Mouse (Mus musculus) liver, adult 2 months (tissue): ENCODE data around the gene Wdr61. TPM values are rescaled to one million over a fixed set of nuclear protein-coding genes. Genes with fewer than 3 reads are reported as not detected.

Experiments used
- DNase-seq: peaks from one replicate; pipeline ENCODE4 v3.0.0-alpha.2; 2011; ENCODE audit warnings: low read depth, low spot score; ENCODE audit errors: extremely low read depth
- H3K27ac ChIP-seq: fragments of 200-500 bp; replicated peaks from 2 replicates; pipeline ENCODE4 v1.5.1; 2012; ENCODE audit warnings: low read depth, mild to moderate bottlenecking, control low read depth, inconsistent platforms, low read length; ENCODE audit not compliant: insufficient read depth
- H3K27me3 ChIP-seq: fragments of 200-500 bp; 2 replicates; pipeline ENCODE4 v1.6.1; 2012; ENCODE audit warnings: mild to moderate bottlenecking, moderate library complexity, low read length, inconsistent platforms; ENCODE audit not compliant: control insufficient read depth, insufficient read depth
- H3K36me3 ChIP-seq: fragments of 200-500 bp; 2 replicates; pipeline ENCODE4 v1.6.1; 2012; ENCODE audit warnings: low read length, inconsistent platforms; ENCODE audit not compliant: control insufficient read depth, insufficient read depth
- H3K4me1 ChIP-seq: fragments of 200-500 bp; 2 replicates; pipeline ENCODE4 v1.6.1; 2011; ENCODE audit warnings: low read length; ENCODE audit not compliant: control insufficient read depth, insufficient read depth
- H3K4me3 ChIP-seq: fragments of 200-500 bp; 2 replicates; pipeline ENCODE4 v1.5.1; 2011; ENCODE audit warnings: low read depth, mild to moderate bottlenecking, control low read depth, low read length, moderate library complexity; ENCODE audit not compliant: insufficient read depth
- H3K79me2 ChIP-seq: fragments of 200-500 bp; 2 replicates; pipeline ENCODE4 v1.6.1; 2012; ENCODE audit warnings: inconsistent platforms, mild to moderate bottlenecking, low read length, moderate library complexity; ENCODE audit not compliant: control insufficient read depth, insufficient read depth
- H3K9ac ChIP-seq: fragments of 200-500 bp; 2 replicates; pipeline ENCODE4 v1.6.1; 2012; ENCODE audit warnings: low read depth, mild to moderate bottlenecking, control low read depth, inconsistent platforms, low read length
- CTCF ChIP-seq: fragments of 200-500 bp; IDR thresholded peaks from 2 replicates; pipeline ENCODE4 v1.5.1; 2011; ENCODE audit warnings: low read depth, low read length, control low read depth
- POLR2A ChIP-seq: fragments of 200-500 bp; IDR thresholded peaks from 2 replicates; pipeline ENCODE4 v1.6.1; 2011; ENCODE audit warnings: low read length, control low read depth; ENCODE audit not compliant: insufficient read depth; ENCODE audit errors: extremely low read depth
- WGBS: fragments of 180-500 bp; shearing (Covaris S2); methylation state at CpG from one replicate; pipeline ENCODE4 v1.1.7; 2018; 5-methylcytosine and 5-hydroxymethylcytosine counted together
- polyA plus RNA-seq: library from polyadenylated mRNA; depleted of rRNA; stranded (reverse); fragments of >200 nt; gene quantifications from 2 replicates; pipeline ENCODE4 v1.2.3, GENCODE M21; 2012
- total RNA-seq: library from RNA; depleted of rRNA; stranded (reverse); fragments of >200 nt; gene quantifications from 2 replicates; pipeline ENCODE4 v1.2.3, GENCODE M21; 2014

The Wdr61 gene
- total and polyA plus RNA-seq, 2 experiments = 38.4 to 83.5 TPM

DNA sequence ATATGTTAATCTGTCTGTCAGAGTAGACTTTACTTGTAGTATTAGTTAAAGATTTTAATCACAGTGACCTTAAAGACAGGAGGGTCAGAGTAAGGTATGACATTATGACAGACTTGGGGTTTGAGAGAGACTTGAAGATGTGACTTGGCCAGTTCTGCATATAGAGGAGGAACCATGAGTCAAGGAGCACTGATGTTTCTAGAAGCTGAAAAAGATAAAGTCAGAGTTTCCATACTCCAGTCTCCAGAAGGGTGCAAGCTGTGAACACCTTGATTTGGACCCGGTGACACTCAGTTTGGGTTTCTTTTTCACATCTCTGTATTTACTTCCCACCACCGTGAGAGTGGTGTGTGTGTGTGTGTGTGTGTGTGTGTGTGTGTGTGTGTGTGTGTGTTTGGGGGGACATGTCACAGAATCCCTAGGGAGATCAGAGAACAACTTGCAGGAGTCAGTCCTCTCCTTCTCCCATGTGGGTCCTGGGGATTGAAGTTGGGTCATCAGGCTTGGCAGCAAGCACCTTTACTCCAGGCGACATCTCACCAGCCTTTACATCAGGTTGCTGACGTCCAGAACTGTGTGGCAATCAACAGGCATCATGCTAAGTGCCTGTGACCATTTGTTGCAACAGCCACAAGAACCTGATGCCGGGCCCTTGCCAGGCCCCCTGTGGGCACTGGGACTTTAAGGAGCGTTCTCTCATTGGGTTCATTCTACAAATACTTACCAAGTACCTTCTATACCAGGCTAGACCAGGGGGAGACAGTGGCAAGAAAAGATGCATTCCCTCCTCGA, 50.3 kb downstream of the Wdr61 start:
- no peak overlapping the region for H3K27ac ChIP-seq
- DNase-seq = no peak
- 70% methylated on average over 7 of the region's 7 CpGs for WGBS
- no peaks in the 10 kb centered on the region for H3K79me2 ChIP-seq
- TF ChIP-seq POLR2A (no peak), CTCF (no peak)
- H3K4me1 ChIP-seq = no peaks in the 10 kb centered on the region
- no peak overlapping the region for H3K9ac ChIP-seq
- no peaks in the 10 kb centered on the region for H3K27me3 ChIP-seq
- H3K36me3 ChIP-seq = no peaks in the 10 kb centered on the region
- H3K4me3 ChIP-seq = no peak overlapping the region

DNA sequence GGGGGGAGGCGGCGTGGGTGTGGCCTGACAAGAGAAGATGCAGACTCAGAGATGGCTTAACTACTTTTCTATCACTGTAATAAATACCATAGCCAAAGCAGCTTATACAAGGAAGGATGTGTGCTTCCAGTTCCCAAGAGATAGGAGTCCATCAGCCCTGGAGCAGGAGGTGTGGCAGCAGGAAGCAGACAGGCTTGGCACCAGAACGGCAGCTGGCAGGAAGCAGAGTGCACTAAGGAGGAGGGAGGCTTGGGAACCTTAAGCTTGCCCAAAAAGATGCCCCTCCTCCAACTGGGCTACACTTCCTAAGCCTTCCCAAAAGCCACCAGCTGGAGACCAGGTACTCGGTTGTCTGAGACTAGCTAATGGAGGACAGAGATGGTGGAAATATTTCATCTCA, 51.5 kb downstream of the Wdr61 start:
- no peaks in the 10 kb centered on the region for H3K79me2 ChIP-seq
- DNase-seq = no peak
- H3K4me3 ChIP-seq = no peak overlapping the region
- no peaks in the 10 kb centered on the region for H3K27me3 ChIP-seq
- TF ChIP-seq POLR2A (no peak), CTCF (no peak)
- no peak overlapping the region for H3K9ac ChIP-seq
- H3K36me3 ChIP-seq = no peaks in the 10 kb centered on the region
- H3K4me1 ChIP-seq = no peaks in the 10 kb centered on the region
- no peak overlapping the region for H3K27ac ChIP-seq
- WGBS = 61% methylated on average over 4 of the region's 4 CpGs

DNA sequence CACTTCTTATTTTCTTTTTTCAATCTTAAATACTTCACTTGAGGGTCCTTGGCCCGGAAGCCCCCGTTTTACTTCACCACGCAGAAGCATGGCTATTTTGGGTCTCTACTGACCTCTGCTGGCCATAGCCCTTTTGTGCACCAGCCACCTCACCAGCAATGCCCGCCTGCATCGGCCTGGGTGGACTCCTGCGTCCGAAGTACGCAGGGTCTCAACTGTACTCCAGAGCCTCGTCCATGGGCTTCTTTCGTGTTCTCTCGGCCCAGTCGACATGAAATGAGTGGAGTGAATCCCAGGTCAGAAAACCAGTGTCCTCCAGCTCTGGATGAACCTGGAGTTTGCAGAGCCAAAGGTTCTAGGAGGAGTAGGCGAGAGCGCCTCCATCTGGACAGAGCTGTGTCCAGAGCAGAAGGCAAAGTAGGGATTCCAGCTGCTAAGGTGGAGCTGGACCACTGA, 57.8 kb downstream of the Wdr61 start:
- Histone ChIP-seq H3K36me3 (no peaks in the 10 kb centered on the region), H3K9ac (0 out of 2 replicates have a peak overlapping the region, but pooled peaks have one; percentile 14), H3K79me2 (no peaks in the 10 kb centered on the region), H3K27me3 (no peaks in the 10 kb centered on the region), H3K4me1 (no peaks in the 10 kb centered on the region), H3K4me3 (peak overlapping the region; percentile 21), H3K27ac (no peak overlapping the region)
- TF ChIP-seq CTCF (peak; percentile 91), POLR2A (no peak)
- DNase-seq = peak; percentile 25
- WGBS = 4% methylated on average over 14 of the region's 14 CpGs

DNA sequence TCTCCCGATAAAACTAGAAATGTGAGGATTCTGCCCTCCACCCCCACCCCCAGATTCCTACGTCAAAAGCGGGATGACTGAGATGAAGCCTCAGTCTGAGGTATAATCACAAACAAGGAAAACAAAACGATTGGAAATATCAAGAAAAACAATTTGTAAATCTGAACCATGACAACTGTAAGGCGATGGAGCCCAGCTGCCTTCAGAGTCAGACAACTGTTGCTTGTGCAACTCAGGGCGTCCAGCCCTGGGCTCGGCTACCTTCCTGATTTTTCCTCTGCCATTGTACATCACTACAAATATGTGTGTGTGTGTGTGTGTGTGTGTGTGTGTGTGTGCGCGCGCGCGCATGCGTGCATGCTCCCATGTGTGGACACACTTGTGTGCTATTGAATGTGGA, 60.4 kb downstream of the Wdr61 start:
- WGBS = 89% methylated on average over 13 of the region's 13 CpGs
- Histone ChIP-seq H3K27me3 (no peaks in the 10 kb centered on the region), H3K27ac (no peak overlapping the region), H3K4me3 (no peak overlapping the region), H3K79me2 (no peaks in the 10 kb centered on the region), H3K36me3 (no peaks in the 10 kb centered on the region), H3K4me1 (no peaks in the 10 kb centered on the region), H3K9ac (no peak overlapping the region)
- DNase-seq = no peak
- TF ChIP-seq POLR2A (no peak), CTCF (no peak)

DNA sequence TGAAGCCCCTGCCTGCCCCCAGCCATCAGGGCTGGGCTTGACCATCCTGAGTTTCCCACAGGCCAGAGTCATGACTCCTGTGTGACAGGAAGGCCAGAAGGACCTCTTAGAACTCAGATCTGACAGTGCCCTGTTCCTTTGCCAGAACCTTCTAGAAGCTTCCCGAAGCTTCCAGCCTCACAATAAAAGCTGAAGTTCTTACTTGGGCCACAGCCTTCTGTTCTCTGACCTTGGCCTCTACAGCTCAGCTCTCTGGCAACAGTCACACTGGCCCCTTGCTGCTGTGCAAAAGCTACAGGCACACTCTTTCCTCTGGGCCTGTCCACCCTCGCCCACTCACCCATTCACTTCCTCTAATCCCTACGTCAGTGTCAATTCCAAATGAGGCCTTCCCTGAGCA, 62.4 kb downstream of the Wdr61 start:
- no peak overlapping the region for H3K9ac ChIP-seq
- no peaks in the 10 kb centered on the region for H3K4me1 ChIP-seq
- WGBS = 89% methylated on average over 3 of the region's 3 CpGs
- DNase-seq = no peak
- H3K27me3 ChIP-seq = no peaks in the 10 kb centered on the region
- no peaks in the 10 kb centered on the region for H3K79me2 ChIP-seq
- H3K36me3 ChIP-seq = no peaks in the 10 kb centered on the region
- no peak overlapping the region for H3K4me3 ChIP-seq
- H3K27ac ChIP-seq = no peak overlapping the region
- TF ChIP-seq CTCF = no peak
- TF ChIP-seq POLR2A = no peak

DNA sequence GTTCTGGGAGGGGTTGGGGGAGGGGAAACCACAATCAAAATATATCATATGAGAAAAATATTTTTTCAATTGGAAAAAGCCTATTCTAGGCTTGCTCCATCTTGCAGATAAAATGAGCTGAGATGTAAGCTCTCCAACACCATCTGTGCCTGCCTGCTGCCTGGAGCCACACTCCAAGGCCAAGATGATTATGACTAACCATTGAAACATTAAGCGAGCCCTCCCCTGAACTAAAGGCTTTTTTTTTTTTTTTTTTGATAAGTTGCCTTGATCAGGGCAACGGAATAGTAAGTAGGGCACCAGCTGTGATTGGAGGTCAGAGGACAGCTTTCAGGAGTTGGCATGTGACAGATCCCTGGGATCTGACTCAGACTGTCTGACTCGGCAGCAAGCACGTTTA, 65.9 kb downstream of the Wdr61 start:
- Histone ChIP-seq H3K9ac (no peak overlapping the region), H3K36me3 (no peaks in the 10 kb centered on the region), H3K79me2 (no peaks in the 10 kb centered on the region), H3K27me3 (no peaks in the 10 kb centered on the region), H3K27ac (no peak overlapping the region), H3K4me1 (no peaks in the 10 kb centered on the region), H3K4me3 (no peak overlapping the region)
- WGBS = 58% methylated on average over 4 of the region's 4 CpGs
- no peak for TF ChIP-seq CTCF
- no peak for TF ChIP-seq POLR2A
- DNase-seq = no peak
